Mouse (Mus musculus) CH12.LX (cell line): ENCODE results near the gene Dazap1.

Source experiments
- CHD2 ChIP-seq: IDR thresholded peaks from 2 replicates; pipeline ENCODE4 v1.6.1; 2011; ENCODE audit warnings: low read length, improper control_type of control experiment
- CTCF ChIP-seq, 2 experiments: IDR thresholded peaks in 1 of 2; conservative IDR thresholded peaks in 1 of 2; 2 replicates each; pipeline ENCODE4 v1.5.1; 2011 to 2012; ENCODE audit warnings: low read depth in 2 of 2, low read length in 2 of 2, improper control_type of control experiment in 1 of 2, inconsistent platforms in 1 of 2, mild to moderate bottlenecking in 1 of 2, moderate library complexity in 1 of 2
- ETS1 ChIP-seq: conservative IDR thresholded peaks from 2 replicates; pipeline ENCODE4 v1.6.1; 2012; ENCODE audit warnings: low read depth, mild to moderate bottlenecking, inconsistent platforms, low read length, improper control_type of control experiment, moderate library complexity
- IRF4 ChIP-seq: IDR thresholded peaks from 2 replicates; pipeline ENCODE4 v1.6.1; 2014; ENCODE audit warnings: low read depth, mild to moderate bottlenecking, inconsistent platforms, low read length, improper control_type of control experiment
- MEF2A ChIP-seq: IDR thresholded peaks from 2 replicates; pipeline ENCODE4 v1.6.1; 2014; ENCODE audit warnings: low read depth, mild to moderate bottlenecking, inconsistent platforms, low read length, improper control_type of control experiment, borderline replicate concordance
- POLR2A ChIP-seq: IDR thresholded peaks from 2 replicates; pipeline ENCODE4 v1.6.1; 2011; ENCODE audit warnings: low read depth, mild to moderate bottlenecking, improper control_type of control experiment, low read length
- POLR2AphosphoS2 ChIP-seq: IDR thresholded peaks from 2 replicates; pipeline ENCODE4 v1.6.1; 2011; ENCODE audit warnings: low read depth, low read length, improper control_type of control experiment
- USF1 ChIP-seq: IDR thresholded peaks from 2 replicates; pipeline ENCODE4 v1.6.1; 2014; ENCODE audit warnings: low read depth, mild to moderate bottlenecking, inconsistent platforms, low read length, improper control_type of control experiment
- ZKSCAN1 ChIP-seq: IDR thresholded peaks from 2 replicates; pipeline ENCODE4 v1.6.1; 2012; ENCODE audit warnings: low read depth, inconsistent platforms, low read length, improper control_type of control experiment, borderline replicate concordance
- ZNF384 ChIP-seq: IDR thresholded peaks from 2 replicates; pipeline ENCODE4 v1.6.1; 2012; ENCODE audit warnings: low read depth, low read length, improper control_type of control experiment, inconsistent platforms

DNA sequence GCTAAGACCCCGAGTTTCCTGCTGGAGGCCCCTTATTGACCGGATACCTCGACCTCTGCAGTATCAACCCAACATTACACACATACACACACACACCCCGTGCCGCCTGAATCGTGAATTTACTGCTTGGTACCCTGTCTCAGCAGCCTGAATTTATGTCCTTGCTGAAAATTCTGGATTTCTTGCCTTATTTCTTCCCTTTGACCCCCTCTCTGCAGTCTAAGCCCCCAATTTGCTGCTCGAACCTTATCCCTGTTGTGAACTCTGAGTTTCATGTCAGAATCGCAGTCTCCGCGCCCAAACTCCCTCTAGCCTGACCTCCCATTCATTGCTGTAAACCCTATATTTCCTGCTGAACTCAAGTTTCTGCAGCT is 34.1 kb upstream of the Dazap1 start:
- no peak for TF ChIP-seq MEF2A
- TF ChIP-seq CHD2 = no peak
- TF ChIP-seq POLR2AphosphoS2 = no peak
- no peak for TF ChIP-seq CTCF (conservative IDR thresholded peaks at IDR 0.05 in 1 of 2, IDR thresholded peaks at IDR 0.05 in 1 of 2; ENCODE audit: low read depth in 2 of 2, low read length in 2 of 2)
- no peak for TF ChIP-seq ZNF384
- no peak for TF ChIP-seq POLR2A
- no peak for TF ChIP-seq ZKSCAN1
- TF ChIP-seq ETS1 = no peak
- TF ChIP-seq IRF4 = no peak
- TF ChIP-seq USF1 = no peak
